Comparison of ENCODE assay signal across 11 mouse cellular contexts in genomic region chr2:132698420-132698819, GRCm38 (mm10). TPM values are rescaled to one million over a fixed set of nuclear protein-coding genes. Genes with fewer than 3 reads are reported as not detected.
DNase-seq lines count a peak whose midpoint lies in the region; ATAC-seq and TF ChIP-seq lines count a peak whose summit lies in the region.
"Had no signal": no experiment of that assay in that cellular context is flagged by ENCODE, and none has a peak within 500 bp of the region (broad histone marks: within the 10 kb centered on the region; RNA-seq: fewer than 3 reads in every experiment).

No protein-coding gene starts in this region.

- H3K9ac ChIP-seq in heart, embryonic 12.5 days = no peak overlapping the region
- H3K9ac ChIP-seq in heart, postnatal 0 days (replicated peaks; ENCODE audit: low read depth, low read length) = no peak overlapping the region
- no peak overlapping the region for H3K9ac ChIP-seq in lung, embryonic 16.5 days (ENCODE audit: low read length)
- H3K9ac ChIP-seq: forebrain, embryonic 12.5 days had no signal

- TF ChIP-seq CTCF in heart, postnatal 0 days (IDR thresholded peaks at IDR 0.05; ENCODE audit: low read depth) = no peak

- no peak overlapping the region for H3K4me2 ChIP-seq in heart, embryonic 12.5 days
- H3K4me2 ChIP-seq in heart, postnatal 0 days (ENCODE audit: low read depth, low read length) = no peak overlapping the region
- H3K4me2 ChIP-seq in lung, embryonic 16.5 days (ENCODE audit: low read depth, low read length) = no peak overlapping the region
- H3K4me2 ChIP-seq: forebrain, embryonic 12.5 days had no signal

- TF ChIP-seq EP300 in heart, postnatal 0 days (IDR thresholded peaks at IDR 0.05; ENCODE audit: low read depth) = no peak

- no peaks in the 10 kb centered on the region for H3K27me3 ChIP-seq in heart, embryonic 12.5 days (replicated peaks)
- no peaks in the 10 kb centered on the region for H3K27me3 ChIP-seq in heart, postnatal 0 days (ENCODE audit: control insufficient read depth, insufficient read depth, low read length)
- H3K27me3 ChIP-seq in lung, embryonic 16.5 days (ENCODE audit: control insufficient read depth, insufficient read depth, low read depth, low read length) = no peaks in the 10 kb centered on the region
- H3K27me3 ChIP-seq: forebrain, embryonic 12.5 days had no signal

- WGBS in heart, embryonic 12.5 days = 58% methylated on average over 6 of the region's 6 CpGs
- 54% methylated on average over 6 of the region's 6 CpGs for WGBS in heart, postnatal 0 days
- 47% methylated on average over 6 of the region's 6 CpGs for WGBS in lung, embryonic 16.5 days

- peaks cover 40% of the 10 kb centered on the region for H3K4me1 ChIP-seq in heart, embryonic 12.5 days (replicated peaks)
- peaks cover 14% of the 10 kb centered on the region for H3K4me1 ChIP-seq in heart, postnatal 0 days (ENCODE audit: control insufficient read depth, insufficient read depth)
- H3K4me1 ChIP-seq in lung, embryonic 16.5 days (replicated peaks; ENCODE audit: control insufficient read depth, insufficient read depth, low read length) = no peaks in the 10 kb centered on the region; the same call in 1 of the 2 replicates
- H3K4me1 ChIP-seq: forebrain, embryonic 12.5 days had no signal

- no peak overlapping the region for H3K27ac ChIP-seq in heart, embryonic 12.5 days (ENCODE audit: poor library complexity, severe bottlenecking)
- peak overlapping the region; percentile 7; the same call in 1 of the 2 replicates for H3K27ac ChIP-seq in heart, postnatal 0 days (ENCODE audit: low read depth)
- no peak overlapping the region for H3K27ac ChIP-seq in lung, embryonic 16.5 days (ENCODE audit: low read length)
- H3K27ac ChIP-seq: forebrain, embryonic 12.5 days had no signal

- H3K4me3 ChIP-seq in heart, embryonic 12.5 days = no peak overlapping the region
- no peak overlapping the region for H3K4me3 ChIP-seq in heart, postnatal 0 days (ENCODE audit: low read depth, low read length)
- H3K4me3 ChIP-seq in lung, embryonic 16.5 days (ENCODE audit: low read length) = no peak overlapping the region
- H3K4me3 ChIP-seq: forebrain, embryonic 12.5 days had no signal

- H3K9me3 ChIP-seq in heart, embryonic 12.5 days (replicated peaks) = no peaks in the 10 kb centered on the region
- no peaks in the 10 kb centered on the region for H3K9me3 ChIP-seq in heart, postnatal 0 days (replicated peaks; ENCODE audit: control insufficient read depth, low read length)
- no peaks in the 10 kb centered on the region for H3K9me3 ChIP-seq in lung, embryonic 16.5 days (ENCODE audit: control insufficient read depth, low read length)
- H3K9me3 ChIP-seq: forebrain, embryonic 12.5 days had no signal

- ATAC-seq in heart, embryonic 12.5 days (ENCODE audit: insufficient number of reproducible peaks, low FRiP score) = no peak
- no peak for ATAC-seq in heart, postnatal 0 days (ENCODE audit: insufficient read depth, low read depth)
- peak; percentile 27; the same call in 1 of the 2 replicates for ATAC-seq in lung, embryonic 16.5 days (ENCODE audit: low read depth)
- no peak for ATAC-seq in megakaryocyte progenitor cell, adult 5-6 weeks (replicated peaks; ENCODE audit: poor library complexity)

- peaks cover 12% of the 10 kb centered on the region for H3K36me3 ChIP-seq in heart, embryonic 12.5 days
- H3K36me3 ChIP-seq in heart, postnatal 0 days (replicated peaks; ENCODE audit: control insufficient read depth, insufficient read depth, low read length) = 0 out of 2 replicates have a peak, but pooled peaks cover 4% of the 10 kb centered on the region
- H3K36me3 ChIP-seq in lung, embryonic 16.5 days (ENCODE audit: control insufficient read depth, insufficient read depth, low read length) = no peaks in the 10 kb centered on the region

- peak; percentile 55 to 67 for DNase-seq in heart, adult 18-20 months
- peak; percentile 29 for DNase-seq in R1 (ENCODE audit: low read depth, low spot score)
- no peak for DNase-seq in heart, postnatal 0 days (ENCODE audit: low spot score)
- DNase-seq in layer of hippocampus, postnatal 10 days (ENCODE audit: low spot score in 2 of 2) = no peak
- no peak for DNase-seq in ovary, postnatal 10 days (ENCODE audit: low spot score)
- DNase-seq: adrenal gland, postnatal 14 days; cerebellum, postnatal 14 days had no signal

RNA-seq across cellular contexts. Expression of gene Shld1, which starts 11.7 kb away (rescaled TPM):
- 10 to 100 TPM; 36.7 to 57.1 TPM for total RNA-seq in heart, adult 18-20 months (2021)
- 14.4 and 16.8 TPM in 2 replicates for polyA plus RNA-seq in heart, embryonic 12.5 days (2016; fragmentation: Nextera tagmentation; extraction: Ambion mirVana)
- total RNA-seq in heart, postnatal 0 days (2014; rRNA removed; ENCODE audit: low replicate concordance) = 23.3 and 24.1 TPM in 2 replicates
- 14.1 and 16.4 TPM in 2 replicates for polyA plus RNA-seq in heart, postnatal 0 days (2015; fragmentation: Nextera tagmentation; extraction: Ambion mirVana)
- polyA plus RNA-seq in lung, embryonic 16.5 days (2015; fragmentation: Nextera tagmentation; extraction: Ambion mirVana) = 13.4 and 15.5 TPM in 2 replicates
- total RNA-seq in megakaryocyte progenitor cell, adult 5-6 weeks (2015) = 4.3 and 8.2 TPM in 2 replicates
- total RNA-seq in megakaryocyte progenitor cell, adult 5-6 weeks (2017) = 4.4 and 7.7 TPM in 2 replicates
- 1 to 10 TPM; 7.7 to 9.1 TPM for total RNA-seq in layer of hippocampus, postnatal 10 days (2021)

Comparison
In these comparisons a context has a peak if more than half of its experiments do, and no peak if none do; other contexts are left out.
1. DNase-seq: peak in heart, adult 18-20 months (2 of 2) and R1 (single experiment); none in heart, postnatal 0 days (single experiment), layer of hippocampus, postnatal 10 days (0 of 2) and ovary, postnatal 10 days (single experiment).